Mouse (Mus musculus): ENCODE measurements at regions not wholly inside any gene's neighbourhood (a gene's known extent, or its start where the extent isn't known, plus 50 kb on each side); places are given as distances from the start of the nearest gene placed in this dataset.

- TF ChIP-seq CTCF (IDR thresholded peaks at IDR 0.05; ENCODE audit: borderline replicate concordance, insufficient read depth, low read depth, low read length) = no peak
- TF ChIP-seq POLR2A (IDR thresholded peaks at IDR 0.05; ENCODE audit: borderline replicate concordance, insufficient read depth, low read length) = no peak
Observed at GRCm38 (mm10) chr3:8746677-8747076, 863.2 kb downstream of the Zfp704 start.
